Mouse (Mus musculus): ENCODE data around the gene Siglecg. TPM values are rescaled to one million over a fixed set of nuclear protein-coding genes. Genes with fewer than 3 reads are reported as not detected.

Siglecg gene
- polyA plus RNA-seq, 1 experiment from 2014 or later, result not detected

DNA sequence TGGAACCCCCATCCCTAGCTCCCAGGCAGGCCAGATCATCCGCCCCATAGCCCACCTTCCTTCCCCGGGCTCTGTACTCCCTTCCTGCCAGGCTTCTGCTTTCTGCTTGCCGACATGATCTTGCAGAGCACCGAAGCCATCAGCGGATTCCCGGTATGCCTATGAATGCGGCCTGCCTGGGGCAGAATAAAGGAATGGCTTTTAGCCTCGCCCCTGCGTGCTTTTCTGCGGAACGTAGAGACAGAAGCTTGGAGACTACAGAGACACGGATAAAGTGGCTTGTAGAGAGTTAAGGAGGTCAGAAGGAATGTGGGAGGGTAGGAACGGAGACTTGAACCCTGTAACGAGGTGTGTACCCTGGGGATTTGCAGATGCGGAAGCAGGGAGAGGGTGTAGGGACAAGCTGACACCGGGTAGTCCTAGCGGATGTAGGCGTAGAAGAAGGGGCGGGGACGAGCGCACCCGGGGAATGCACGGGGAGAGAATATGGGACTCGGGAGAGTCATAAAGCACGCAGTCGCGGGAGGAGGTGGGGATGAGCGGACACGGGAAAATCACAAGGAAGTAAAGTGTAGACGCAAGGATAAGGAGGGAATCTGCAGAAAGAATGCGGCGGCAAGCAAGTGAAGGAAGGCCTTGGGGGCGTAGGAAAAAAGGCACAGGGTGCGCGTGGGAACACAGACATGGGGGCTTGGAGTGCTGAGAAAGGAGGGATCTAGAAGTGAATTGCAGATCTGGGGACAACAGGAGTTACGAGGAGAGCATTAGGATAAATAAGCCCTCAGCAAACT is 35.3 kb downstream of the Siglecg start:
- ATAC-seq (ENCODE audit: low FRiP score), result peak; percentile 83
- H3K4me2 ChIP-seq (replicated peaks), result peak overlapping the region; percentile 84
- under 1% methylated on average over 36 of the region's 36 CpGs for WGBS
- H3K4me3 ChIP-seq, result peak overlapping the region; percentile 51
- H3K36me3 ChIP-seq, result no peaks in the 10 kb centered on the region
- no peaks in the 10 kb centered on the region for H3K27me3 ChIP-seq
- peak overlapping the region; percentile 89 for H3K27ac ChIP-seq
- H3K9ac ChIP-seq, result peak overlapping the region; percentile 67
- H3K4me1 ChIP-seq, result peaks cover 18% of the 10 kb centered on the region
- no peaks in the 10 kb centered on the region for H3K9me3 ChIP-seq (replicated peaks)

DNA sequence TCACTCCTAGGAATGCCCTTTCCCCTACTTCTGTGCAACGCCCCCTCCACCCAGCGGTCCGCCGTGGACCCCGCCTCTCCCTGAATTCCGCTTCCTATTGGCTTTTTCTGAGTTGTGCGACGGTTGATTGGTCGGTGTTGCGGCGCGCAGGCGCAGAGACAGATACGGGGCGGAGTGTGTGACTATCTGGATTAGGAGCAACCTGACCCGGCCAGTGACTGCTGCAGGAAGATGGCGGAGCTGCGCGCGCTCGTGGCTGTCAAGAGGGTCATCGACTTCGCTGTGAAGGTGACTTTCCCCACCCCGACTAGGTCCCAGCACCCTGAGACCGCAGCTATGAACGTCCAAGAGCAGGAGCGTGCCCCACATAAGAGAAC is 35.9 kb downstream of the Siglecg start, which contains the start of the genes Etfb and Gm45233:
Gene Etfb, plus strand, starts transcription at position 167 of the 377 bp plus-strand sequence.
Gene Gm45233, plus strand, starts transcription at position 212 of the 377 bp plus-strand sequence.
- H3K4me1 ChIP-seq, result peaks cover 18% of the 10 kb centered on the region
- peak; percentile 97 for ATAC-seq (ENCODE audit: low FRiP score)
- under 1% methylated on average over 27 of the region's 27 CpGs for WGBS
- H3K9me3 ChIP-seq (replicated peaks), result no peaks in the 10 kb centered on the region
- peak within 1 kb of the TSS; percentile 67 for H3K9ac ChIP-seq
- peak within 1 kb of the TSS; percentile 84 for H3K4me2 ChIP-seq (replicated peaks)
- no peaks in the 10 kb centered on the region for H3K27me3 ChIP-seq
- H3K27ac ChIP-seq, result peak within 1 kb of the TSS; percentile 89
- peak within 1 kb of the TSS; percentile 51 for H3K4me3 ChIP-seq
- H3K36me3 ChIP-seq, result no peaks in the 10 kb centered on the region

DNA sequence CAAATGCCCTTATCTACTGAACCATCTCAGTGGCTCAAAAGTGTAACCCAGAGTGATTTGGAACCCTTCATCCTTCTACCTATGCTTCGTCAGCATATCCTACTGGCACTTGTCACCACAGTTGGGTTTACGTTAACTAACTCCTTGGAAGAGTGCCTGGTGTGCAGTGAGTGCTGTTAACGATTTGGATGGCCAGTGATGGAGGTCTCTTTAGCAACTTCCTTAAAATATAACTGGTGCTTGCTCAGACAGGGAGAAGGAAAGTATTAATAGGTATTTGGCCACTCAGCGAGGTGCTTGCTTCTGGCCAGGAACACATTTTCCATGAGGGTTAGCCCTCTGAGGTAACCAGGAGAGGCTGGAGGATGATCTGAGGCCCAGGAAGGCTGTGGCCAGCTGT is 39.8 kb downstream of the Siglecg start:
- H3K9ac ChIP-seq, result no peak overlapping the region
- 91% methylated on average over 4 of the region's 4 CpGs for WGBS
- no peaks in the 10 kb centered on the region for H3K27me3 ChIP-seq
- H3K36me3 ChIP-seq, result peaks cover under 1% of the 10 kb centered on the region; the same call in 1 of the 2 replicates
- H3K27ac ChIP-seq, result no peak overlapping the region
- peaks cover 13% of the 10 kb centered on the region for H3K4me1 ChIP-seq
- H3K4me2 ChIP-seq (replicated peaks), result no peak overlapping the region
- no peak for ATAC-seq (ENCODE audit: low FRiP score)
- no peaks in the 10 kb centered on the region for H3K9me3 ChIP-seq (replicated peaks)
- H3K4me3 ChIP-seq, result no peak overlapping the region

DNA sequence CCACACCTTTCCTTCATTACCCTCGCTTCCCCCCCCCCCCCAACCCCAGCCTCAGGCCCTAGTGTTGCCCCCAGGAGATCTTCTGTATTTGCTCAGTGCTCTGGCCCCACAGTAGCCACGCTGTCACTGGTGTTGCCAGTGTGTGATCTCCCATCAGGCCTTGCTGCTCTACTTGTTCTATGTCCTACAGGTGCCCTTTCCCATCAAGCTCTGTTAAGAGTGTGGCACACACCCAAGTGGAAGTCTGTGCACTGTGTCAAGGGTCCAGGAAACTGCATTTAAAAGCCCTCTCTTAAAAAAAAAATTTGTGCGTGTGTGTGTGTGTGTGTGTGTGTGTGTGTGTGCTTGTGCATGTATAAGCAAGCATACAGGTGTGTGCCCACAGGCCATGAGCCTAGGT is 40.2 kb downstream of the Siglecg start:
- no peaks in the 10 kb centered on the region for H3K27me3 ChIP-seq

DNA sequence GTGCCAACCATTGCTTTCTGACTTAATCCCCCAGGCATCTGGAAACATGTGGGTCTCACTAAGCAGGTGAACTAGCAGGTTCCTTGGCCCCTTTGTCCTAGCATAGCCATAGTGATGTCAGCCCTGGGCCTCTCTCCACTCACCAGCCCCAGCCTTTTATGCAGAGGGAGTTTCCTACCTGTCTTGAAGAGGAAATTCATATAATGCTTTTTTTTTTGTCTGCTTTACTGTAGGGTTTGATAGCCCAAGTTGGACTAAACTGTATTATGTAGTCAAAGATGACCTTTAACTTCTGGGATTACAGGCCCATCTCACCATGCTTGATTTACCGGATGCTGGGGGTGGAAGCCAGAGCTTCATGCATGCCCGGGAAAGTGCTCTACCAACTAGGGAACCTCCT is 41.8 kb downstream of the Siglecg start:
- H3K4me2 ChIP-seq (replicated peaks), result no peak overlapping the region
- H3K9me3 ChIP-seq (replicated peaks), result no peaks in the 10 kb centered on the region
- no peak overlapping the region for H3K9ac ChIP-seq
- H3K27me3 ChIP-seq, result no peaks in the 10 kb centered on the region
- peaks cover 21% of the 10 kb centered on the region for H3K36me3 ChIP-seq
- 94% methylated on average over 2 of the region's 2 CpGs for WGBS
- no peak overlapping the region for H3K4me3 ChIP-seq
- peaks cover 4% of the 10 kb centered on the region; the same call in 1 of the 2 replicates for H3K4me1 ChIP-seq
- H3K27ac ChIP-seq, result no peak overlapping the region
- no peak for ATAC-seq (ENCODE audit: low FRiP score)

More for the DNA sequence above, 40.2 kb downstream of the Siglecg start:
- no peak for ATAC-seq (ENCODE audit: low FRiP score)
- no peaks in the 10 kb centered on the region for H3K9me3 ChIP-seq (replicated peaks)
- peaks cover 5% of the 10 kb centered on the region; the same call in 1 of the 2 replicates for H3K36me3 ChIP-seq
- H3K9ac ChIP-seq, result no peak overlapping the region
- no peak overlapping the region for H3K27ac ChIP-seq
- no peak overlapping the region for H3K4me2 ChIP-seq (replicated peaks)
- no peak overlapping the region for H3K4me3 ChIP-seq
- 100% methylated on average over 2 of the region's 3 CpGs for WGBS
- H3K4me1 ChIP-seq, result peaks cover 10% of the 10 kb centered on the region

DNA sequence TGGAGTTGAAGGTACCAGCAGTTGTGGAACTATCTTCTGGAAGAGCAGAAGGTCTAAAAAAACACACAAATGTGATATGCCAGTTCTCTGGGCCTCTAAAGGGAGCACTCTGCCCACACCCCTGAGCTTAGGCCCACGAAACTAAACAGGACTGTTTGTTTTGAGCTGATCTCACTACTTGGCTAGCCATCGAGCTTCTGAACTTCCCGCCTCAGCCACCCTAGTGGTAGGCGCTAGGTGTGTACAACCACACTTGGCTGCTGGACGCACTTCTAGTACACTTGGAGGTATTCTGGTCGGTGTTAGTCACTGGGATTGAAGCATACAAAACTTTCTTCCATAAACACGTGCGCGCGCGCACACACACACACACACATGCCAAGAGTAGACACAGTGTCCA is 43.7 kb downstream of the Siglecg start:
- Histone ChIP-seq H3K27ac (no peak overlapping the region), H3K4me2 (replicated peaks) (no peak overlapping the region), H3K9me3 (replicated peaks) (no peaks in the 10 kb centered on the region), H3K27me3 (no peaks in the 10 kb centered on the region), H3K36me3 (peaks cover 39% of the 10 kb centered on the region), H3K9ac (no peak overlapping the region), H3K4me1 (no peaks in the 10 kb centered on the region), H3K4me3 (no peak overlapping the region)
- 97% methylated on average over 11 of the region's 11 CpGs for WGBS
- no peak for ATAC-seq (ENCODE audit: low FRiP score)

DNA sequence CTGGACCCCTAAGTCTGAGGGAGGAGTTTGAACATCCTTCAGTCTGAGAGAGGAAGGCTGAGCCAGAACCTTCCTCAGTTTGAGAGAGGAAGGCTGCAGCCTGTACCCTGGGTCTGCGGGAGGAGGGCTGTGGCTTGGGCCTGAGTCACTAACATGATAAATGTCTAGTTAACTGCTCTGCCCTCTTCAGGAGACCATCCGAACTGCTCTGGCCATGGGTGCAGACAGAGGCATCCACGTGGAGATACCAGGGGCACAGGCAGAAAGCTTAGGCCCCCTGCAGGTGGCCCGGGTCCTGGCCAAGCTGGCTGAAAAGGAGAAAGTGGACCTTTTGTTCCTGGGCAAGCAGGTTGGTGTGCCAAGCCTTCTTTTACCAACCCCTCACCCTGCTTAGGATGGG is 44.6 kb downstream of the Siglecg start:
- Histone ChIP-seq H3K27ac (no peak overlapping the region), H3K9ac (no peak overlapping the region), H3K4me1 (no peaks in the 10 kb centered on the region), H3K4me3 (no peak overlapping the region), H3K27me3 (no peaks in the 10 kb centered on the region), H3K36me3 (peaks cover 46% of the 10 kb centered on the region), H3K4me2 (replicated peaks) (no peak overlapping the region), H3K9me3 (replicated peaks) (no peaks in the 10 kb centered on the region)
- 39% methylated on average over 4 of the region's 4 CpGs for WGBS
- ATAC-seq (ENCODE audit: low FRiP score), result no peak

DNA sequence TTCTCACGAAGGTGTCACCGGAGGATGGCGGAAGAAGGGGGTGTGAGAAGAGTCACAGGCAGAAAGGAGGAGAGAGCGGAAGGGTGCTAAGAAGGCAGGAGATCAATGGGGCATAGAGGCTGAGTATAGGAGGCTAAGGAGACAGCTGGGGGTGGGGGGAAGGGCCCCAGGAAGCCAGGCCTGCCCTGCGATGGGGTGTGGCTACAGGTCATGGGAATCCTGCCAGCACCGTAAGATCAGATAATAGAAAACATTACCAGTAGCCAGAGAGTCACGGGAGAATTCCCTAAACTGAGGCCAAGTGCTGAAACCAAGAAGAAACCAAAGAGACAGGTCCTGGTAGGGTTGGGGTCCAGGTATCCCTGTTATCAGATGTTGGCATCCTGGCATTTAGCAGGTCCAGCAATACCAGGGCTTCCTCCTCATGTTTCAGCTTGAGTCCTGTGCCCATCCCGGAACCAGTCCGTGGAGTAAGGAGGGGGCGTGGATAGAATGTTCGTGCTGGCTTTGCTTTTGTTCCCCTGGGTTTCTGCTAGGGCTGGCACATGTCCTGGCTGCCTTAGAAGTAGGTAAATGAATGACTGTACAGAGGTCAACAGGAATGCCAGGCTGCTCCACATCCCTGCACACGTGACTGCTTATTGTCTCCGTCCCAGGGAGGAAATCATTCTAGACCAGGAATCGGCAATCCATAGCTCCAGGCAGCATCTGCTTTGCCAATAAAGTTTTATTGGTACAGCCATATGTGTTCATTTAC is 45.8 kb downstream of the Siglecg start:
- Histone ChIP-seq H3K9me3 (replicated peaks) (no peaks in the 10 kb centered on the region), H3K27ac (no peak overlapping the region), H3K4me3 (no peak overlapping the region), H3K4me1 (no peaks in the 10 kb centered on the region), H3K27me3 (no peaks in the 10 kb centered on the region), H3K36me3 (peaks cover 49% of the 10 kb centered on the region), H3K9ac (no peak overlapping the region), H3K4me2 (replicated peaks) (no peak overlapping the region)
- ATAC-seq (ENCODE audit: low FRiP score), result no peak
- 89% methylated on average over 14 of the region's 14 CpGs for WGBS

DNA sequence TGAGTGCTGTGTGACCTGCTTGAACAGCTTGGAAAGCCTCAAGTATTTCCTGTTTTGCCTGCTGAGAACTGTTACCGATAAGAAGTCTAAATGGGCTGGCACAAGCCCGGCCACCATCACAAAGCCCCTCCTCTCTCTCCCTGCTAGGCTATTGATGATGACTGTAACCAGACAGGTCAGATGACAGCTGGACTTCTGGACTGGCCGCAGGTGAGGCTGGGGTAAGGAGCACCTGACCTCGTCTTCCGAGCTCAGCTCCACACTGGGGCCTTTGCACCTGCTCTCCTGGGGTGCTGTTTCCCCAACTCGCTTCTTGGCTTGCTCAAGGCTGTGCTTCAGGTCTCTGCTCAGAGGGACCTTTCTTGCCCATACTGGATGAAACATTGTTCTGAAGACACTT is 46.4 kb downstream of the Siglecg start:
- 90% methylated on average over 6 of the region's 6 CpGs for WGBS
- H3K27me3 ChIP-seq, result no peaks in the 10 kb centered on the region
- ATAC-seq (ENCODE audit: low FRiP score), result no peak
- H3K4me2 ChIP-seq (replicated peaks), result no peak overlapping the region
- no peak overlapping the region for H3K27ac ChIP-seq
- H3K4me1 ChIP-seq, result no peaks in the 10 kb centered on the region
- no peak overlapping the region for H3K4me3 ChIP-seq
- no peak overlapping the region for H3K9ac ChIP-seq
- H3K36me3 ChIP-seq, result peaks cover 49% of the 10 kb centered on the region
- no peaks in the 10 kb centered on the region for H3K9me3 ChIP-seq (replicated peaks)

DNA sequence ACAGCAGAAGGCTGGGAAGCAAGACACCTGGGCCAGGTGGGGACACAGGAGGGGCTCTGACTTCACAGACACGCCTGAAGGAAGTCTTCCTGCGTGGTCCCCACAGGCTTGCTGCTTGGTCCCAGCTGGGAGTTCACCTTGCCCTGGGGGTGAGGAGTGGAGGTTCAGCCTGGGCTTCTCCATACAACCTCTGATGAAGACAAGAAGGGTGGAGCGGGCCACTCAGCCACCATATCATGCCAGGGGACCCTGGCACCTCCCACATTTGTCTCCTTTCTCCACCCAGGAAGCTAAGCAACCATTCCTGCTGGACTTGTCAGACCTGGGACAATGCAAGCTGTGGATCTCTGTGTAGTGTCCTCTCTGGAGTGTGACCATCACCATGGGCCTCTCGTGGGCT is 54.8 kb downstream of the Siglecg start, which contains the start of gene Vsig10l:
Gene Vsig10l, plus strand, starts transcription at position 301 of the 400 bp plus-strand sequence.
- Histone ChIP-seq H3K4me2 (replicated peaks) (no peak within 1 kb of the TSS), H3K9me3 (replicated peaks) (no peaks in the 10 kb centered on the region), H3K27me3 (peaks cover 33% of the 10 kb centered on the region), H3K27ac (no peak within 1 kb of the TSS), H3K4me3 (no peak within 1 kb of the TSS), H3K9ac (no peak within 1 kb of the TSS), H3K36me3 (peaks cover under 1% of the 10 kb centered on the region; the same call in 1 of the 2 replicates), H3K4me1 (peaks cover 8% of the 10 kb centered on the region)
- WGBS, result 62% methylated on average over 4 of the region's 4 CpGs
- no peak for ATAC-seq (ENCODE audit: low FRiP score)

DNA sequence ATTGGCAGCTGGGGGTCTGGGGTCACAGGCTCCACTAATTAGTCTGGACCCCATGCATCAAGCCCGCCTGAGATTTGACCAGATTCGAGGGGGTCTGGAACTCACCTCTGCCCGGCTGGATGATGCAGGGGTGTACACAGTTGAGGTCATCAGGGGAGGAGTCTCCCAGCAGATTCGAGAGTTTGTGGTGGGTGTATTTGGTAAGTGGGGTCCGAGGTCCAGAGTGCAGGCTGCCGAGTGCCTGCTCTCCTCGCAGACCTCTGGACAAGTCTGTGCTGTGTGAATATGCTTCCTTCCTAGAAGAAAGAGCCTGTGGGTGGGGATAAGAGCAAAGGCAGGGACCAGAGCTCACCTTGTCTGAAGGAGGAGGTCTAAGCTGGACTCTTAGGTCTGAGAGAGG is 56.0 kb downstream of the Siglecg start:
- H3K9ac ChIP-seq, result no peak overlapping the region
- 84% methylated on average over 7 of the region's 7 CpGs for WGBS

DNA sequence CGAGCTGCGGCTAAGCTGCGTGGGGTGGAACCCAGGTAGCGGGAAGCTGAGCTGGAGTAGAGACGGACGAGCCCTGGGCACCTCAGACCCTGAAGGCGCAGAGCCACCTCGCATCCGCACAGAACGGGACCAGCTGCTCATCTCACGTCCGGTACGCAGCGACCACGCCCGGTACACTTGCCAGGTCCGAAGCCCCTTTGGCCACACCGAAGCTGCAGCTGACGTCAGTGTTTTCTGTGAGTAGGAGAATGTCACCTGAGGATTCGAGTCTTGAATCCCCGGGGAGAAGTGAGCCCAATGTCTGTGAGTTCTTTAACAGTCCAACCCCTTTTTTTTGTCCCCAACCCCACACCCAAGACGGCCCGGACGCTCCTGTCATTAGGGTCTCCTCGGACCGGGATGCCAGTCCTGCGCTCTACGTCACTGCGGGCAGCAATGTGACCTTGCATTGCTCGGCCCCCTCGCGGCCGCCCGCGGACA is 56.9 kb downstream of the Siglecg start:
- H3K4me3 ChIP-seq, result peak overlapping the region; percentile 44
- H3K36me3 ChIP-seq, result no peaks in the 10 kb centered on the region
- no peak overlapping the region for H3K27ac ChIP-seq
- peaks cover 8% of the 10 kb centered on the region for H3K4me1 ChIP-seq
- H3K27me3 ChIP-seq, result peaks cover 33% of the 10 kb centered on the region
- no peaks in the 10 kb centered on the region for H3K9me3 ChIP-seq (replicated peaks)
- H3K9ac ChIP-seq, result 0 out of 2 replicates have a peak overlapping the region, but pooled peaks have one; percentile 44
- peak; percentile 75 for ATAC-seq (ENCODE audit: low FRiP score)
- peak overlapping the region; percentile 86 for H3K4me2 ChIP-seq (replicated peaks)
- WGBS, result 9% methylated on average over 35 of the region's 35 CpGs

More for the DNA sequence above, 56.0 kb downstream of the Siglecg start:
- peaks cover 8% of the 10 kb centered on the region for H3K4me1 ChIP-seq
- ATAC-seq (ENCODE audit: low FRiP score), result no peak
- no peaks in the 10 kb centered on the region for H3K9me3 ChIP-seq (replicated peaks)
- no peak overlapping the region for H3K4me3 ChIP-seq
- no peaks in the 10 kb centered on the region for H3K36me3 ChIP-seq
- H3K4me2 ChIP-seq (replicated peaks), result no peak overlapping the region
- no peak overlapping the region for H3K27ac ChIP-seq
- H3K27me3 ChIP-seq, result peaks cover 33% of the 10 kb centered on the region

Data from hindbrain, embryonic 12.5 days (tissue).